Mouse (Mus musculus) C2C12 (cell line): ENCODE data around the gene Snx8. TPM values are rescaled to one million over a fixed set of nuclear protein-coding genes. Genes with fewer than 3 reads are reported as not detected.

Source experiments
- H3K27me3 ChIP-seq: one replicate; pipeline ENCODE4 v1.6.1; 2011; ENCODE audit not compliant: control insufficient read depth, insufficient read depth, insufficient read length
- H3K36me3 ChIP-seq: one replicate; pipeline ENCODE4 v1.6.1; 2011; ENCODE audit not compliant: control insufficient read depth, insufficient read depth
- H3K4me3 ChIP-seq: one replicate; pipeline ENCODE4 v1.5.1; 2011; ENCODE audit warnings: mild to moderate bottlenecking, control low read depth; ENCODE audit not compliant: poor library complexity, insufficient read depth, severe bottlenecking
- H3K79me2 ChIP-seq: one replicate; pipeline ENCODE4 v1.6.1; 2011; ENCODE audit not compliant: control insufficient read depth, insufficient read depth
- H3K79me3 ChIP-seq: one replicate; pipeline ENCODE4 v1.6.1; 2011; ENCODE audit warnings: low read depth, control low read depth
- H3ac ChIP-seq: one replicate; pipeline ENCODE3; 2011; ENCODE audit warnings: low read depth; ENCODE audit not compliant: control insufficient read depth, insufficient read length
- CEBPB ChIP-seq: IDR thresholded peaks from one replicate; pipeline ENCODE4 v1.6.1; 2011; ENCODE audit warnings: low read depth, mild to moderate bottlenecking, control low read depth, moderate library complexity
- CTCF ChIP-seq: IDR thresholded peaks from one replicate; pipeline ENCODE4 v1.5.1; 2011; ENCODE audit not compliant: control insufficient read depth, insufficient read depth, insufficient read length
- FOSL1 ChIP-seq: IDR thresholded peaks from one replicate; pipeline ENCODE4 v1.8.0; 2011; ENCODE audit warnings: mild to moderate bottlenecking, low read length; ENCODE audit not compliant: poor library complexity, insufficient read depth, severe bottlenecking
- MAX ChIP-seq: IDR thresholded peaks from one replicate; pipeline ENCODE4 v1.6.1; 2011; ENCODE audit warnings: mild to moderate bottlenecking, control low read depth
- MYOD1 ChIP-seq: IDR thresholded peaks from one replicate; pipeline ENCODE4 v1.6.1; 2011; ENCODE audit warnings: low read depth; ENCODE audit not compliant: control insufficient read depth, insufficient read length
- MYOG ChIP-seq: IDR thresholded peaks from one replicate; pipeline ENCODE4 v1.6.1; 2011; ENCODE audit not compliant: control insufficient read depth, insufficient read length; ENCODE audit errors: extremely low read depth
- USF1 ChIP-seq: IDR thresholded peaks from one replicate; pipeline ENCODE4 v1.6.1; 2011; ENCODE audit warnings: low read depth, mild to moderate bottlenecking, control low read depth, moderate library complexity
- polyA plus RNA-seq: library from polyadenylated mRNA; unstranded; fragments of >200 nt; fragmentation: generic; extraction: Trizol; gene quantifications from one replicate; pipeline ENCODE4 v1.2.1, GENCODE M21; 2012; ENCODE audit warnings: missing spikeins

Snx8 gene
- polyA plus RNA-seq, 1 experiment = 37.1 TPM

- no peak for TF ChIP-seq MAX
- TF ChIP-seq FOSL1 = no peak
- TF ChIP-seq MYOG = no peak
- no peak for TF ChIP-seq USF1
- TF ChIP-seq CEBPB = no peak
- H3K36me3 ChIP-seq = peaks cover 11% of the 10 kb centered on the region
- H3K79me2 ChIP-seq = no peaks in the 10 kb centered on the region
- H3ac ChIP-seq = no peak overlapping the region
- no peaks in the 10 kb centered on the region for H3K27me3 ChIP-seq
- H3K4me3 ChIP-seq = no peak overlapping the region
- H3K79me3 ChIP-seq = no peaks in the 10 kb centered on the region
Observed at GRCm38 (mm10) chr5:140336680-140337079, 52.4 kb downstream of the Snx8 start.

- Histone ChIP-seq H3K79me2 (peaks cover 12% of the 10 kb centered on the region), H3K4me3 (no peak overlapping the region), H3K79me3 (no peaks in the 10 kb centered on the region), H3ac (no peak overlapping the region), H3K27me3 (no peaks in the 10 kb centered on the region), H3K36me3 (no peaks in the 10 kb centered on the region)
- TF ChIP-seq MYOG = no peak
- TF ChIP-seq MYOD1 = no peak
- TF ChIP-seq CEBPB = no peak
- no peak for TF ChIP-seq USF1
- no peak for TF ChIP-seq CTCF
Observed at GRCm38 (mm10) chr5:140333631-140334030, 55.4 kb downstream of the Snx8 start.

GRCm38 (mm10) chr5:140332519-140332918 is 56.5 kb downstream of the Snx8 start:
- no peak overlapping the region for H3ac ChIP-seq
- TF ChIP-seq MYOG = no peak
- TF ChIP-seq USF1 = no peak
- TF ChIP-seq FOSL1 = no peak
- TF ChIP-seq CEBPB = no peak
- no peak for TF ChIP-seq CTCF
- no peak for TF ChIP-seq MYOD1
- no peak for TF ChIP-seq MAX
- no peaks in the 10 kb centered on the region for H3K36me3 ChIP-seq
- H3K79me3 ChIP-seq = no peaks in the 10 kb centered on the region
- H3K79me2 ChIP-seq = peaks cover 12% of the 10 kb centered on the region
- no peaks in the 10 kb centered on the region for H3K27me3 ChIP-seq
- no peak overlapping the region for H3K4me3 ChIP-seq

- no peaks in the 10 kb centered on the region for H3K27me3 ChIP-seq
- H3ac ChIP-seq = peak within 1 kb of the TSS; percentile 95
- no peaks in the 10 kb centered on the region for H3K36me3 ChIP-seq
- no peaks in the 10 kb centered on the region for H3K79me3 ChIP-seq
- no peak for TF ChIP-seq CEBPB
- no peak for TF ChIP-seq MYOD1
- no peak for TF ChIP-seq USF1
- no peak for TF ChIP-seq MYOG
- peak; percentile 86 for TF ChIP-seq CTCF
- no peak for TF ChIP-seq FOSL1
- TF ChIP-seq MAX = peak; percentile 38
- peaks cover 12% of the 10 kb centered on the region for H3K79me2 ChIP-seq
- H3K4me3 ChIP-seq = peak within 1 kb of the TSS; percentile 68
Observed at GRCm38 (mm10) chr5:140331615-140332512, 57.2 kb downstream of the Snx8 start, which contains the start of gene Mrm2. TSS of gene Mrm2 (minus strand) at chr5:140331898.

GRCm38 (mm10) chr5:140324058-140324457 is 65.0 kb downstream of the Snx8 start:
- H3K4me3 ChIP-seq = no peak overlapping the region
- peaks cover 23% of the 10 kb centered on the region for H3K79me2 ChIP-seq
- TF ChIP-seq FOSL1 = no peak
- TF ChIP-seq MAX = no peak
- TF ChIP-seq CTCF = no peak
- no peak for TF ChIP-seq CEBPB
- TF ChIP-seq MYOD1 = no peak
- TF ChIP-seq MYOG = no peak
- TF ChIP-seq USF1 = no peak
- peaks cover 20% of the 10 kb centered on the region for H3K79me3 ChIP-seq
- H3K36me3 ChIP-seq = no peaks in the 10 kb centered on the region
- H3ac ChIP-seq = no peak overlapping the region
- H3K27me3 ChIP-seq = no peaks in the 10 kb centered on the region
